Mouse (Mus musculus): ENCODE measurements around the gene Apoc1. TPM values are rescaled to one million over a fixed set of nuclear protein-coding genes. Genes with fewer than 3 reads are reported as not detected.

Apoc1 gene
- polyA plus RNA-seq, 1 experiment = 1.3 TPM

GRCm38 (mm10) chr7:19712414-19712813 lies 20.0 kb upstream of the Apoc1 start:
- H3K27ac ChIP-seq (ENCODE audit: insufficient read depth, low read length) = no peak overlapping the region
- no peaks in the 10 kb centered on the region for H3K4me1 ChIP-seq (ENCODE audit: control insufficient read depth, insufficient read depth, low read length)
- H3K4me3 ChIP-seq (ENCODE audit: insufficient read depth, low read length) = no peak overlapping the region
- 0 out of 2 replicates have a peak, but pooled peaks have one; percentile 14 for TF ChIP-seq CTCF (IDR thresholded peaks at IDR 0.05; ENCODE audit: extremely low read depth, insufficient read depth, low read length)
- no peak for TF ChIP-seq POLR2A (IDR thresholded peaks at IDR 0.05; ENCODE audit: extremely low read depth, insufficient read depth, low read length)

GRCm38 (mm10) chr7:19710650-19711049 lies 18.2 kb upstream of the Apoc1 start:
- Histone ChIP-seq H3K4me1 (ENCODE audit: control insufficient read depth, insufficient read depth, low read length) (no peaks in the 10 kb centered on the region), H3K4me3 (ENCODE audit: insufficient read depth, low read length) (no peak overlapping the region), H3K27ac (ENCODE audit: insufficient read depth, low read length) (no peak overlapping the region)
- TF ChIP-seq POLR2A (IDR thresholded peaks at IDR 0.05; ENCODE audit: extremely low read depth, insufficient read depth, low read length) (no peak), CTCF (IDR thresholded peaks at IDR 0.05; ENCODE audit: extremely low read depth, insufficient read depth, low read length) (no peak)

GRCm38 (mm10) chr7:19705271-19705670 lies 12.8 kb upstream of the Apoc1 start:
- Histone ChIP-seq H3K4me1 (ENCODE audit: control insufficient read depth, insufficient read depth, low read length) (no peaks in the 10 kb centered on the region), H3K27ac (ENCODE audit: insufficient read depth, low read length) (no peak overlapping the region)

GRCm38 (mm10) chr7:19704475-19704874 lies 12.0 kb upstream of the Apoc1 start:
- peaks cover under 1% of the 10 kb centered on the region; the same call in 1 of the 2 replicates for H3K4me1 ChIP-seq (ENCODE audit: control insufficient read depth, insufficient read depth, low read length)
- H3K27ac ChIP-seq (ENCODE audit: insufficient read depth, low read length) = no peak overlapping the region
- TF ChIP-seq POLR2A (IDR thresholded peaks at IDR 0.05; ENCODE audit: extremely low read depth, insufficient read depth, low read length) (no peak), CTCF (IDR thresholded peaks at IDR 0.05; ENCODE audit: extremely low read depth, insufficient read depth, low read length) (no peak)
- H3K4me3 ChIP-seq (ENCODE audit: insufficient read depth, low read length) = no peak overlapping the region

More at GRCm38 (mm10) chr7:19705271-19705670, 12.8 kb upstream of the Apoc1 start:
- no peak for TF ChIP-seq POLR2A (IDR thresholded peaks at IDR 0.05; ENCODE audit: extremely low read depth, insufficient read depth, low read length)
- no peak for TF ChIP-seq CTCF (IDR thresholded peaks at IDR 0.05; ENCODE audit: extremely low read depth, insufficient read depth, low read length)
- no peak overlapping the region for H3K4me3 ChIP-seq (ENCODE audit: insufficient read depth, low read length)

- Histone ChIP-seq H3K27ac (ENCODE audit: insufficient read depth, low read length) (no peak overlapping the region), H3K4me1 (ENCODE audit: control insufficient read depth, insufficient read depth, low read length) (peaks cover 4% of the 10 kb centered on the region; the same call in 1 of the 2 replicates), H3K4me3 (ENCODE audit: insufficient read depth, low read length) (no peak overlapping the region)
- TF ChIP-seq POLR2A (IDR thresholded peaks at IDR 0.05; ENCODE audit: extremely low read depth, insufficient read depth, low read length) = no peak
- no peak for TF ChIP-seq CTCF (IDR thresholded peaks at IDR 0.05; ENCODE audit: extremely low read depth, insufficient read depth, low read length)
These were observed 10.5 kb upstream of the Apoc1 start for GRCm38 (mm10) chr7:19702859-19703555.

GRCm38 (mm10) chr7:19701069-19701761 lies 8.8 kb upstream of the Apoc1 start:
- H3K4me3 ChIP-seq (ENCODE audit: insufficient read depth, low read length) = no peak overlapping the region
- H3K27ac ChIP-seq (ENCODE audit: insufficient read depth, low read length) = peak overlapping the region; percentile 83; the same call in 1 of the 2 replicates
- peak; percentile 60 for TF ChIP-seq CTCF (IDR thresholded peaks at IDR 0.05; ENCODE audit: extremely low read depth, insufficient read depth, low read length)
- no peak for TF ChIP-seq POLR2A (IDR thresholded peaks at IDR 0.05; ENCODE audit: extremely low read depth, insufficient read depth, low read length)
- peaks cover 4% of the 10 kb centered on the region; the same call in 1 of the 2 replicates for H3K4me1 ChIP-seq (ENCODE audit: control insufficient read depth, insufficient read depth, low read length)

GRCm38 (mm10) chr7:19700299-19701068 lies 8.0 kb upstream of the Apoc1 start:
- H3K27ac ChIP-seq (ENCODE audit: insufficient read depth, low read length) = peak overlapping the region; percentile 38; the same call in 1 of the 2 replicates
- no peak for TF ChIP-seq CTCF (IDR thresholded peaks at IDR 0.05; ENCODE audit: extremely low read depth, insufficient read depth, low read length)
- TF ChIP-seq POLR2A (IDR thresholded peaks at IDR 0.05; ENCODE audit: extremely low read depth, insufficient read depth, low read length) = no peak
- H3K4me3 ChIP-seq (ENCODE audit: insufficient read depth, low read length) = no peak overlapping the region
- peaks cover 4% of the 10 kb centered on the region; the same call in 1 of the 2 replicates for H3K4me1 ChIP-seq (ENCODE audit: control insufficient read depth, insufficient read depth, low read length)

GRCm38 (mm10) chr7:19699827-19700148 lies 7.3 kb upstream of the Apoc1 start:
- Histone ChIP-seq H3K27ac (ENCODE audit: insufficient read depth, low read length) (peak overlapping the region; percentile 62; the same call in 1 of the 2 replicates), H3K4me3 (ENCODE audit: insufficient read depth, low read length) (no peak overlapping the region), H3K4me1 (ENCODE audit: control insufficient read depth, insufficient read depth, low read length) (peaks cover 4% of the 10 kb centered on the region; the same call in 1 of the 2 replicates)
- TF ChIP-seq POLR2A (IDR thresholded peaks at IDR 0.05; ENCODE audit: extremely low read depth, insufficient read depth, low read length) (no peak), CTCF (IDR thresholded peaks at IDR 0.05; ENCODE audit: extremely low read depth, insufficient read depth, low read length) (no peak)
